ENCODE assay signal across 7 mouse cellular contexts in the genomic region with DNA sequence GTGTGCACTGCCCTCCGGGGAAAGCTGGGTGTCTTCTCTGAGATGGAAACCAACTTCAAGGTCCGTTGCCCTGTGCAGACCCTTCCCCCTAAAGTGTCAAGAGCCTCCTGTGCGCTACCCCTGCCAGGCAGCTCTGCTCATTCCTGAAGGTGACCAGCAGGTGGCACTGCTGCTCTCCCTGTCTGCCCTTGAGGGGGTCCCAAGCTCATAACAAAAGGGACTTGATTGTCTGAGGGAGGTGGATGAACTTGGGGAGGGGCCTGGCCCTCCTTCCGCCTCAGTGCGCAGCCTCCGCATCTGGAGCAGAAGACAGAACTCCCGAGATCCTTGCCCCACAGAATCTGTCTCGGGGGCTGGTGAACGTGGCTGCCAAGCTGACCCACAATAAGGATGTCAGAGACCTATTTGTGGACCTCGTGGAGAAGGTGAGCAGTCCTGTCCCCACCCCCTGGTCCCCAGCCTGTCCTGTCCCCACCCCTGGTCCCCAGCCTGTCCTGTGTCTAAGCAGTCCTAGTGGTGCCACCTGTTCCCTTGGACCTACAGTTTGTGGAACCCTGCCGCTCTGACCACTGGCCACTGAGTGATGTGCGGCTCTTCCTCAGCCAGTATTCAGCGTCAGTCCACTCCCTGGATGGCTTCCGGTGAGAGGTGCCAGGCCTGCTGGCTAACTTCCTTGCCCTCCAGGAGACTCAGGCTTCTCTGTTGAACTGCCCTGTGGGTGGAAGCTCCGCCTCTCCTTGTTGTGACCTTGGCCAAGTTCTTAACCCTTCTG. TPM values are rescaled to one million over a fixed set of nuclear protein-coding genes. Genes with fewer than 3 reads are reported as not detected.
DNase-seq lines count a peak whose midpoint lies in the region; ATAC-seq lines count a peak whose summit lies in the region.

No protein-coding gene starts in this region.

- peaks cover 30% of the 10 kb centered on the region for H3K4me1 ChIP-seq in heart, embryonic 10.5 days
- H3K4me1 ChIP-seq in stomach, embryonic 16.5 days (ENCODE audit: control insufficient read depth, insufficient read depth, low read length), result peaks cover 17% of the 10 kb centered on the region

- peak; percentile 15; the same call in 1 of the 2 replicates for ATAC-seq in stomach, embryonic 16.5 days (ENCODE audit: insufficient read depth, low FRiP score)

- H3K4me3 ChIP-seq in heart, embryonic 10.5 days, result peak overlapping the region; percentile 38
- H3K4me3 ChIP-seq in stomach, embryonic 16.5 days (replicated peaks; ENCODE audit: low read length), result peak overlapping the region; percentile 25

- peak overlapping the region; percentile 87 for H3K27ac ChIP-seq in heart, embryonic 10.5 days
- H3K27ac ChIP-seq in stomach, embryonic 16.5 days (ENCODE audit: low read length), result peak overlapping the region; percentile 14; the same call in 1 of the 2 replicates

- H3K27me3 ChIP-seq in heart, embryonic 10.5 days (ENCODE audit: insufficient read depth, poor library complexity, severe bottlenecking), result peaks cover 22% of the 10 kb centered on the region
- no peaks in the 10 kb centered on the region for H3K27me3 ChIP-seq in stomach, embryonic 16.5 days (ENCODE audit: control insufficient read depth, insufficient read depth, low read length)

- peak; percentile 42 for DNase-seq in urinary bladder, postnatal 14 days (ENCODE audit: low spot score)
- no peak for DNase-seq in urinary bladder, postnatal 4 days (ENCODE audit: low spot score in 2 of 2)
- peak; percentile 74 for DNase-seq in cerebellum, adult 9-11 months
- DNase-seq in heart, embryonic 10.5 days (ENCODE audit: low spot score), result peak; percentile 83
- DNase-seq in kidney, adult 8-10 months, result peak; percentile 43 to 60
- peak; percentile 74 for DNase-seq in lung, postnatal 36 days

- no peaks in the 10 kb centered on the region for H3K9me3 ChIP-seq in heart, embryonic 10.5 days
- H3K9me3 ChIP-seq in stomach, embryonic 16.5 days (replicated peaks; ENCODE audit: control insufficient read depth, low read length), result no peaks in the 10 kb centered on the region

- H3K4me2 ChIP-seq in stomach, embryonic 16.5 days (ENCODE audit: low read depth, low read length), result peak overlapping the region; percentile 46

- 55% methylated on average over 15 of the region's 15 CpGs for WGBS in heart, embryonic 10.5 days
- 35% methylated on average over 15 of the region's 15 CpGs for WGBS in stomach, embryonic 16.5 days

- peaks cover 58% of the 10 kb centered on the region for H3K36me3 ChIP-seq in heart, embryonic 10.5 days
- peaks cover 29% of the 10 kb centered on the region for H3K36me3 ChIP-seq in stomach, embryonic 16.5 days (ENCODE audit: control insufficient read depth, insufficient read depth, low read length)

- H3K9ac ChIP-seq in stomach, embryonic 16.5 days (ENCODE audit: low read length), result peak overlapping the region; percentile 55

RNA-seq across cellular contexts. Expression of a gene that starts 3.6 kb away (rescaled TPM):
- 79.5 and 87.9 TPM in 2 replicates for polyA plus RNA-seq in heart, embryonic 10.5 days (2016; fragmentation: Nextera tagmentation; extraction: Ambion mirVana)
- 98.3 and 102 TPM in 2 replicates for polyA plus RNA-seq in stomach, embryonic 16.5 days (2015; fragmentation: Nextera tagmentation; extraction: Ambion mirVana)

RNA-seq across cellular contexts. Expression of a gene that starts 4.3 kb away (rescaled TPM):
- 0.85 and 1.1 TPM in 2 replicates for polyA plus RNA-seq in heart, embryonic 10.5 days (2016; fragmentation: Nextera tagmentation; extraction: Ambion mirVana)
- 1.6 and 2.2 TPM in 2 replicates for polyA plus RNA-seq in stomach, embryonic 16.5 days (2015; fragmentation: Nextera tagmentation; extraction: Ambion mirVana)

RNA-seq across cellular contexts. Expression of a gene that starts 6.3 kb away (rescaled TPM):
- 8.3 and 11.6 TPM in 2 replicates for polyA plus RNA-seq in heart, embryonic 10.5 days (2016; fragmentation: Nextera tagmentation; extraction: Ambion mirVana)
- polyA plus RNA-seq in stomach, embryonic 16.5 days (2015; fragmentation: Nextera tagmentation; extraction: Ambion mirVana), result 4.7 and 5.7 TPM in 2 replicates

RNA-seq across cellular contexts. Expression of a gene that starts 9.8 kb away (rescaled TPM):
- polyA plus RNA-seq in heart, embryonic 10.5 days (2016; fragmentation: Nextera tagmentation; extraction: Ambion mirVana), result 62.7 and 92.3 TPM in 2 replicates
- 156 and 167 TPM in 2 replicates for polyA plus RNA-seq in stomach, embryonic 16.5 days (2015; fragmentation: Nextera tagmentation; extraction: Ambion mirVana)

RNA-seq across cellular contexts. Expression of a gene that starts 16.6 kb away (rescaled TPM):
- polyA plus RNA-seq in heart, embryonic 10.5 days (2016; fragmentation: Nextera tagmentation; extraction: Ambion mirVana), result 0.34 and 0.49 TPM in 2 replicates
- polyA plus RNA-seq in stomach, embryonic 16.5 days (2015; fragmentation: Nextera tagmentation; extraction: Ambion mirVana), result not detected in 2 replicates

Comparison
In these comparisons a context has a peak if more than half of its experiments do, and no peak if none do; other contexts are left out.
1. DNase-seq: peak in urinary bladder, postnatal 14 days (single experiment), cerebellum, adult 9-11 months (single experiment), heart, embryonic 10.5 days (single experiment), kidney, adult 8-10 months (2 of 2) and lung, postnatal 36 days (single experiment); none in urinary bladder, postnatal 4 days (0 of 2).